Mouse (Mus musculus): ENCODE data around the gene Rgp1.
A peak's percentile ranks its signal among the peaks of the same experiment; 100 is the strongest.
"Not testable (repeated sequence)": the region's sequence is repeated elsewhere in the genome, so short reads cannot be mapped to it uniquely, and the experiment has no call there.

Rgp1 gene

GRCm38 (mm10) chr4:43562769-43563600, 15.5 kb upstream of the Rgp1 start:
- no peak for DNase-seq

GRCm38 (mm10) chr4:43563601-43563875, 15.0 kb upstream of the Rgp1 start:
- no peak for DNase-seq

- DNase-seq: no peak
These were observed 14.3 kb upstream of the Rgp1 start for GRCm38 (mm10) chr4:43564231-43564630.

- DNase-seq: no peak
These were observed 11.4 kb upstream of the Rgp1 start for GRCm38 (mm10) chr4:43567140-43567539.

- no peak for DNase-seq
These were observed 7.0 kb upstream of the Rgp1 start for GRCm38 (mm10) chr4:43571395-43572045.

GRCm38 (mm10) chr4:43573561-43573960, 5.0 kb upstream of the Rgp1 start:
- no peak for DNase-seq

- no peak for DNase-seq
These were observed 3.2 kb upstream of the Rgp1 start for GRCm38 (mm10) chr4:43575356-43575755.

GRCm38 (mm10) chr4:43577237-43577881, 1.2 kb upstream of the Rgp1 start:
- no peak for DNase-seq

- DNase-seq: no peak
These were observed 741 bp downstream of the Rgp1 start for GRCm38 (mm10) chr4:43579256-43579655.

- peak in 1 of 2 experiments; percentile 38 for DNase-seq
These were observed 1.2 kb downstream of the Rgp1 start for GRCm38 (mm10) chr4:43579731-43580130.

- DNase-seq: no peak
These were observed 2.2 kb downstream of the Rgp1 start for GRCm38 (mm10) chr4:43580721-43581120.

- no peak for DNase-seq
These were observed 2.9 kb downstream of the Rgp1 start for GRCm38 (mm10) chr4:43581381-43581780.

- DNase-seq: no peak
These were observed 3.7 kb downstream of the Rgp1 start for GRCm38 (mm10) chr4:43582241-43582640.

GRCm38 (mm10) chr4:43583421-43583820, 4.9 kb downstream of the Rgp1 start:
- DNase-seq: no peak

GRCm38 (mm10) chr4:43584444-43585416, 6.2 kb downstream of the Rgp1 start, which contains the start of gene Msmp:
Msmp (minus strand) TSS chr4:43584494.
- DNase-seq: no peak

- DNase-seq: no peak
These were observed 7.2 kb downstream of the Rgp1 start for GRCm38 (mm10) chr4:43585682-43586081.

- no peak for DNase-seq
These were observed 7.9 kb downstream of the Rgp1 start for GRCm38 (mm10) chr4:43586411-43586810.

- no peak for DNase-seq
These were observed 9.2 kb downstream of the Rgp1 start for GRCm38 (mm10) chr4:43587681-43588080.

GRCm38 (mm10) chr4:43591543-43591942, 13.0 kb downstream of the Rgp1 start:
- DNase-seq: no peak

- no peak for DNase-seq
These were observed 13.4 kb downstream of the Rgp1 start for GRCm38 (mm10) chr4:43591961-43592360.

GRCm38 (mm10) chr4:43593453-43593852, 14.9 kb downstream of the Rgp1 start:
- no peak for DNase-seq

GRCm38 (mm10) chr4:43596597-43596996, 18.1 kb downstream of the Rgp1 start:
- not testable (repeated sequence) for DNase-seq

GRCm38 (mm10) chr4:43598200-43598599, 19.7 kb downstream of the Rgp1 start:
- DNase-seq: no peak

Measured in cerebellum, postnatal 14 days (tissue).